Mouse (Mus musculus) adrenal gland, postnatal 36 days (tissue): ENCODE measurements around the gene Fam214b. TPM values are rescaled to one million over a fixed set of nuclear protein-coding genes. Genes with fewer than 3 reads are reported as not detected.

Experiments used
- DNase-seq, 2 experiments: peaks; one replicate each; pipeline ENCODE4 v3.0.0; 2021; ENCODE audit warnings: mixed read lengths in 1 of 2
- long read RNA-seq, 2 experiments: library from polyadenylated mRNA; stranded (forward); transcript quantifications; one replicate each; pipeline ENCODE4 v2.0.0; 2021; ENCODE audit warnings: borderline sequencing depth in 2 of 2
- total RNA-seq, 2 experiments: library from RNA; stranded (reverse); gene quantifications; 2 replicates each; pipeline ENCODE4 v1.2.3; 2021

The Fam214b gene
- 10 to 100 TPM; 44.0 to 57.2 TPM for total RNA-seq
- long read RNA-seq, experiment 1, transcript Fam214b-204 (9 exons, 3,280 nt) = major isoform, 12 of 33 reads
- long read RNA-seq, experiment 1, partial matches to known transcripts = 13 of 33 reads
- long read RNA-seq, experiment 1, other reads (novel, unspliced or antisense) = 4 of 33 reads
- long read RNA-seq, experiment 2, transcript Fam214b-204 (9 exons, 3,280 nt) = major isoform, 14 of 29 reads
- long read RNA-seq, experiment 2, transcript Fam214b-202 (9 exons, 3,107 nt) = minor isoform, 5 of 29 reads
- long read RNA-seq, experiment 2, partial matches to known transcripts = 3 of 29 reads
- long read RNA-seq, experiment 2, other reads (novel, unspliced or antisense) = 5 of 29 reads

DNA sequence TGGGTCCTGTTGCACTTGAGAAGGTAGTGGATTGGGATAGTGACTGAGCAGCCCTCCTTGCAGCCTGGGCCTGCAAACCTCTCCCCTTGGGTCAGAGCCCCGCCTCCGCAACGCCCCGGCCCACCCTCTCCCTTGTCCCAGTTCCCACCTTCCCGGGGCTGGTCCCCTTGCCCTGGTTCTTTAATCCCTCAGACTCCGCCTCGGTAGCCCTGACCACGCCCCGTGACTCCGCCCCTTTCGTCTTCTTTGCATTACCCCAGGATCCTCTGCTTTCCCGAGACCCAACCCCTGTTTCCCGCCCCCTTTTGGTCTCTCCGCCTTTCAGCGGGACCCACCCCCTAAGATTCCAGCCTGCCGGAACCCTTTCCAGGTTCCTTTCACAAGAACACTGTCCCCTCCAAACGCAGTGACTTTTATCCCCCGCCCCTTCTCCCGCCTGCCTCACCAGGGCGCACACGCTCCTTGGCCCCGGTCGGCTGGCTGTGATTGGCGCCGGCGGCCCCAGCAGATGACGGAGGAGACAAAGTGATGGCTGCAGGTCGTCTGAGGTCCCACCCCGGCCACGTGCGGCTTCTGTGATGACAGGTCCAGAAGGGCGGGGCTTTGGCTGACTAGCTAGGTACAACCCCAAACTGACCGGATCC, at the start of gene Fam214b:
Fam214b (minus strand) TSS at position 562 of the 644 bp plus-strand sequence.
- peak; percentile 100 for DNase-seq

DNA sequence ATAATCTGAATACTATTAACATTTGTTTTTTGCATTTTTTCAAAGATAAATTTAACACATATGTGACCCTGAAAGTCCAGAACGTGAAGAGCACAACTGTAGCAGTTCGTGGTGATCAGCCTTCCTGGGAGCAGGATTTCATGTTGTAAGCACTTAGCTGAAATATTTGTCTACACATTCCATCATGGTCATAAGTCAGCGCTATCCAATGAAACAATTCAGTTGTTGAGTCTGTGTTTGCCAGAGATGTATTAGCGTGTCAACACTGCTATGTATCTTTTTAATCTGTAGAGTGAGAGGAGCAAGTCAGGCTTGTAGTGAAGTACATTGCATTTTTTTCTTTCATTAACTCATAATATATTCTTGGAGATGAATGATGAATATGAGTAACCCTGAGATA, 45.2 kb upstream of the Fam214b start:
- DNase-seq = no peak

DNA sequence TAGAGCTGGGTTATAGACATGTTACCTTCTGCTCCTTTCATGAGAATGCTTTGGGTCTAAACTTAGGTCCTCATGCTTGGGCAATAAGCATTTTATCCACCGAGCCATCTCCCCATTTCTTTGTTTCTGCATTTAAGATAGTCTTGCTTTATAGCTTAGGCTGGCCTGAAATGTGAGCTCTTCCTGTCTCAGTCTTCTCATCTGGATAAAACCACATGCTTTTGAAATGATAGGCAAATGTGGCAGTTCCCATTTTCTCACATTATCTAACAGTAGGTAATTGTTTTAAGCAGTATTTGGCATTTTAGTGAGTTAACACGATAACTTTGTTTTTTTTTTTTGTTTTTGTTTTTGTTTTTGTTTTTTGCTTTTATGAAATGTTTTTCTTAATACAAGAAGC, 43.9 kb upstream of the Fam214b start:
- no peak for DNase-seq

DNA sequence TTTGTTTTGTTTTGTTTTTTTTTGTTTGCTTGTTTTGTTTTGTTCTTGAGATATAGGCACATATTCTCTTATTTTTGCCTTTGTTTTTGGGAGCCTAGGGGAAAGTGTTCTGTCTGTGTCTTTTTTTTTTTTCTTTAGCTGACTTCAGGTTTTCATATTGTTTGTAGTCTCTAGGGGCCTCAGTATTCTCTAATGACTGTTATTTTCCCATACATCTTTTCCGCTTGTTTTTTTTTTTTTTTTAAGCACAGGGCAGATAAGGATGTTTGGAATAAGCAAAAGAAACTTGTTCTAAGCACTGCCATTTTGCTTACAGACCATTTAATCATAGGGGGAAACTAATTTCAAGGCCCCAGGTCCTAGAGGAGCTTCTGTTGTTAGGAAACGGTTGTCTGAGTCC, 36.4 kb upstream of the Fam214b start:
- no peak for DNase-seq

DNA sequence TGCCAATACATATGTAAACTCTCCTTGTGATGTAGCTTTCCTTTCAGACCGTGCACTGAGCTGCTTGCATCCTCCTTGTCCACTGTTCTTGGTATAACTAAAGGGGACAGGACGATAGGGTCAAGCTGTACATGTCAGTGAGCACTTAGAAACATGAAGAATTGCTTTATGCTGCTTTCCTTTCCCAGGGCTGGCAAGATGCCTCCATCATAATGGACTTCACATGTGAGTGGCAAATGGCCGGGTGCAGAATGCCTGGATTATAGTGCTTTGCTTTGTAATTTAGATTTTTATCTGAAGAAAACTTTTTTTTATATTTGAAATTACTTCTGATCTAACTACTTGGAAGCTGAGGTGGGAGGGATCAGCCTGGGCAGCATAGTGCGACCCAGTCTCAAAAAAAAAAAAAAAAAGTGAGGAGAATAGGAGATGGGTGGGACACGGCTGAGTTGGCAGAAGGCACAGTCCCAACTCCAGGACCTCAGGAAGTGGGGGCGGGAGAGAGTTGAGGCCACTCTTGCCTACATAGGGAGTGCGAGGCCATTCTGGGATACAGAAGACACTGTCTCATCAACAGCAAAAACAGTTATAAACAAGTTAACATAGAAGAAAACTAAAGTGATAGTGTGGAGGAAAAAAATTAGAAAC, 32.2 kb upstream of the Fam214b start:
- peak in 1 of 2 experiments; percentile 37 for DNase-seq

DNA sequence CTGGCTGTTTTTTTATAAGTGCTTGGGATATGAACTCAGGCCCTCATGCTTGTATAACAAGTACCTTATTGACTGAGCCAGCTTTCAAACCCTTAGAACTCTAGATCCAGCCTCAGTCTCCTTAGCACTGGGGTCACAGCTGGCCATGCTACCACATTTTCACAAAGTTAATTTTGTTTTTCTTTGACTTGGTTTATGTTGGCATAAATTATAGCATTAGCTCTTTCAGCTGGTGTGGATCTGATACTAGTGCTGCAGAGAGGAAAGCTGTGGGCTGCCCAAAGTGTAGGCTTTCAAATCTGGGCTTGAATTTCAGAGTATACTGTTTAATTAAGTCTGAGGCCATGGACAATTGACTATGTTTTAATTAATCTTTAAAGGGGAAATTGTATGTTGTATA, 28.9 kb upstream of the Fam214b start:
- no peak for DNase-seq

DNA sequence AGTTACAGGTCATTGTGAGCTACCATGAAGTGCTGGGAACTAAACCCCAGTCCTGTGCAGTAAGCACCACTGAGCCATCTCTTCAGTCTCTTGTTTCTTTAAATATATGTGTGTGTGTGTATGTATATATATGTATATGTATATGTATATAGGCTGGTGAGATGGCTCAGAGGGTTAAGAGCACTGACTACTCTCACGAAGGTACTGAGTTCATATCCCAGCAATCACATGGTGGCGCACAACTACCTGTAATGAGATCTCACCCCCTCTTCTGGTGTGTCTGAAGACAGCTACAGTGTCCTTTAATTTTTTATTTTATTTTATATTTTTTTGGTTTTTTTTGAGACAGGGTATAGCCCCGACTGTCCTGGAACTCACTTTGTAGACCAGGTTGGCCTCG, 19.5 kb upstream of the Fam214b start:
- no peak for DNase-seq

DNA sequence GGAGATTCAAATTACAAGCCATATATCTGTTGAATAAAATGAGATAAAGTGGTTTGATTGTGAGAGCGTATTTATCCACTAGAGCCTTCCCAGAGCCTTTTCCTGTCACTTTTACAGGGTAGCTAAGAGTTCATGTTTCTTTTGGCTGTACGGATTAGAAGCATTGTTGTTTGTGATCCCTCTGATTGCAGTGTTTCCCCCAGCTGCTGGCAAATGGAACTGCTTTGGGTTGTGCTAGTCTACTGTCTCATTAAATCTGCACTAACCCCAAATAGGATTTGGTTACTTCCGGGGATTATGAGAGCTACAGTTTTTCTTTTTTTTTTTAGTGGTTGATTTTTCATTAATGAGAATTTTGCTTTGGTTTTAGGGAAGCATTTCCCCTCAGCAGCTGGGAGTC, 14.3 kb upstream of the Fam214b start:
- DNase-seq = no peak

DNA sequence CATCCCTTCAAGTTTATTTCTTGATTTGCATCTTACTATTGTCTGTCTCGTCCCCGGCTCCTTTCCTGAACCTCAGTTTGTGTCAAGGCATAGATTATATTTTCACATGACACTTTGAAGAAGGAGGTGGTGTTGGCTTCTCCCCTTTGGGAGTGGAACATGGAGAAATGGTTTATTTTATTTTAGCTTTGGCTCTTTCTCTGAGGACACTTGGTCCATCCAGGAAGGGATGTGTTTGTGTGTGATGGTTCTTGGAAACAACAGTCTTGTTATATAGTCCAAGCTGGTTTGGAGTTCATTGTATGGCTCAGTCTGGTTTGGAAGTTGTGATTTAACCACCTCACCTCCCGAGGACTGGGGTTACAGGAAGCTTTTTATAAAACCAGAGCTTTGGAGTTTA, 13.7 kb upstream of the Fam214b start:
- no peak for DNase-seq

DNA sequence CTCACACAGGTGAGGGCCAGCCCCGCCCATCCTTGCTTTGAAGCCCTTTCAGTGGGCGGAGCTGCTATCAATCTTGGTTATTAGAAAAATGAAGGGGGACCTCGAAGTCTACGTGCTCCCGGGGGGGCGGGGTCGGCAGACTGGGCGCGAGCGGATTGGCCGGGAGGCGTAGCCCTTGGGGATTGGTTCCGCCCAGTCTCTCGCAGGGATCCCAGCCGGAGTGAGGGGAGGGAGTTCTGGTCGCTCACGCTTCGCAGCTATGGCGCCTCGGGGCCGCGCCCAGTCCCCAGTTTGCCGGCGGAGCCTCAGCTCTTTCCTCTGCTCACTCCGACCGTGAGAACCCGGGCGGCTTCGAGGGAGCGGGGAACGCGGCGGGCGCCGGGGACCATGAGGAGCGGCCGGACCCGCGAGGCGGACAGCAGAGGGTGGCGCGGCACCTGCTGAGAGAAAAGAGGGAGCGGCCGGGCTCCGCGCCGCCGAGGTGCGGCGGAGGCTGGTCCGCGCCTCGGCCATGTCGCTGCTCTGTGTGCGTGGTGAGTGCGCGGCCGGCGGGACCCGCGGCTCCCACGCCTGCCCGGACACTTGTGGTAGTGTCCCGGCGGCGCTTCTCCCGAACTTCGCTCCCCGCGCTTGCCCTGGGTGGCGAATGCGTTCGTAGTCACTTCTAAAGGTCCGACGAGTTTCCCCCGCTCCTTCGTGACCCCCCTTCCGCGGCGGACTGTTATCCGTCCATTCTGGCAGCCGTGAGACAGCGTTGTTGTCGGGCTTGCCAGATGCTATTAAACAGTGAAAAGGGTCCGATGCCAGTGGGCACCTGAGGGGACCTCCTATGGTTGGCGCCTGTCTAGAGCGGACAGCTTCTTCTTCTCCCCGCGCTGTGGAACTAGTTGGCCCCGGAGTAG, 13.0 kb upstream of the Fam214b start, which contains the start of gene Unc13b:
Unc13b (plus strand) TSS at position 201 of the 902 bp plus-strand sequence.
- DNase-seq = peak; percentile 97 to 98

DNA sequence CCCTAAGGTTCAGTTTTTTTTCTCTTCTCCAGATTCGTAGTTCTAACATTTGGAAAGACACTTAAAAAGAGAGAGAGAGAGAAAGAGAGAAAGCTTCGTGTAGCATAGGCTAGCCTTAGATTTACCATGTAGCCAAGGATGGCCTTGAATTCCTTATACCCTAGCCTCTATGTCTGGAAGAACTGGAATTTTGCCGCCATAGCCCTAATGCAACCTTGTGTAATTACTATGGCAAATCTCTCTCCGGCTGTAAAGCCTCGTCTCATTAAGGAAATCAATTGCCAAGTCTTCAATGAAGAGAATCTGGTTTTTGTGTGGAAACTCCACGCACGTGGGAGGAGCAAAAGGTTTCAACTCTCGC, 12.4 kb upstream of the Fam214b start:
- DNase-seq = no peak

DNA sequence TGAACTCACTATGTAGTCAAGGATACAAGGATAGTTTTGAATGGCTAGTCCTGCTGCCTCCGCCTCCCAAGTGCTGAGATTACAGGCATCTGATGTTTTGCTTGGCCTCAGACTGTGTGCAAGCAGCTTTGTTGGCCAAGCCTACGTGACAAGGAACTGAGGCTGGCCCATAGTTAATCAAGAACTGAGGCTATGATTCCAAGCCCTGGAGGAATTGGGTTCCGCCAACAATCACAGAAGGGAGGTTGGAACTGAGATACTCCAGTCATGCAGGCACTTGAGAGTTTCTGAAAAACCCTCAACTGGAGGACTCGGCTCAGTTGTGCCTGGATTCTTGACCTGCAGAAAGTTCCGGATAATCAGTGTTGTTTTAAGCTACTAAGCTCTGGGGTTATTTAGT, 11.6 kb upstream of the Fam214b start:
- DNase-seq = no peak

DNA sequence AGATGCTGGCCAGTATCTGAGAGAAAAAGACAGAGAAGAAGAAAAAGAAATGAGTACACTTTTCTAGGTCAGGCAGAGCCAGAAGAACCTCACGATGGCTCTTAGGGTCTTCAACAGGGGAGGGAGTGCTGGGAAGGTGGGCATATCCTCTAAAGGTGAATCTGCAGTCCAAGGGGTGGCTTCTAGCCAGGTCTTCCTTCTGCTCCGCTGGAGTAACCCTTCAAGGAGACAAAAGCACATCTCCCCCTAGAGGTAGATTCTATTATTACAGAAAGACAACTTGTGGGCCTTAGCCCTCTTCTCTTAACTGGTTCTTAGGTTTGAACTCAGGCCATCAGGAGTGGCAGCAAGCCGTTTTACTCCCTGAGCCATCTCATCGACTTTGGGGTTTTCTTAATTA, 6.6 kb upstream of the Fam214b start:
- DNase-seq = peak in 1 of 2 experiments; percentile 52

DNA sequence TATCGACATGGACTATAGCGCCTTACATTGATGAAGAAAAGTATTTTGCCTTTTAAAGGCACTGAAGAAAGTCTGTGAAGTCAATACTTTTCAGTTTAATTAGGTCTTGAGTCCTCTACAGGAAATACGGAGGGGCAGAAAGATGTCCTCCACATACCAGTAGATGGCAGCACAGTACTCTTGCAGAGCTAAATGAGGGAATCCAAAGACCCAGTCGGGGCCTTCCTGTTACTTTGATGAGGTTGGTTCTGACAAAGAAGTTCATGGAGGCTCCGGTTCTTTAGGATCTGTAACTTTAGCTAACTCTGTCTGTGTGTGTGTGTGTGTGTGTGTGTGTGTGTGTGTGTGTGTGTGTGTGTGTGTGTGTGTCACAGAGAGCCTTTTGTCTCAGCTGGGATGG, 1.2 kb upstream of the Fam214b start:
- peak; percentile 61 to 80 for DNase-seq

DNA sequence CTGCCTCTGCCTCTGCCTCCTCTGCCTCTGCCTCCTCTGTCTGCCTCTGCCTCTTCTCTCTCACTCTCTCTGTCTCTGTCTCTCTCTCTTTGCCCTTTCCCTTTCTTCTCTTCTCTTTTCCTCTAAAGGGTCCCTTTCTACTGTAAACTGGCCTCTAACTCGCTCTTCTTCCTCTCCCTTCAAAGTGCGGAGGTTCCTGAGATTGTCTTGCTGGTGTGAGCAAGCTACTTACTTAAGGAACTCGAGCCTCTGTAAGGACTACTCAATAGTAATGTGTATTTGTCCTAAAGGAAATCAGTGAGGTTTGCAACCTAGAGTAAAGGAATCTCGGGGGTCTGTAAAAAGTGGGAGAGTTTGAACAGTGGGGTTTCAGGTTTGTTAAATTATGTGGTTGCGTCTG, 587 bp upstream of the Fam214b start:
- no peak for DNase-seq

DNA sequence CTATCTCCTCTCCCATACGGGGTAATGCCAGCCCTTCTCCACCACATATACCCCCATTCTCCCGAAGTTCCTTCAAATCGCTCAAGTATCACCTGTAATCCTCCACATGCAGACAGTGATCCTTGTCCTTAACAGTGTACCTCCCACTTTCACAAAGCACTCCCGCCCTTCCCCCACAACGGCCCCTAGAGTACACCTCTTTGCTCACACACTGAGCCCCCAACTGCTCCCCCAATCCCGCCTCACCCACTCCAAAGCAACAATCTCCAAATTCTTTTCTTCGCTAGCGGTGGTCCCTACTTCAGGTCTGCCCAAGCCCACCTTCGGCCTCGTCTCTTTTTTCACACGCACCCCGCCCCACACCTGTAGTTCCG, 748 bp downstream of the Fam214b start:
- peak in 1 of 2 experiments; percentile 20 for DNase-seq

DNA sequence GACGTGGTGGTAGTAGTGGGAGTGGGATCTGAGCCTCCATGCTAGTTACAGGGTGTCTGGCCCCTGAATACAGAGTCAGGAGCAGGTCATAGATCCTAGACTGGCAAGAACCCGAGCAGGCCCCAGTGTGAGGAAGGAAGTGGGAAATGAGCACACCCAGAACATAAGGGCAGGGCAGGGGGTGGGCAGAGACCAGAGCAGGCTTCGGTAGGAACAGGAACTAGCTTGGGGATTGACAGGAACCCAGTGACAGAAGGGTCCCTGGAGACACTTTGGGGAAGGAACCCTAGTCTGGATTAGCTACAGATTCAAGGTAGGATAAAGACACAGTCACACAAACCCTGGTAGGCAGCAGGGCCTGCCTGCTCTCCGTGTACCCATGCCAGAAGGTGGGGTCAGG, 1.3 kb downstream of the Fam214b start:
- DNase-seq = peak in 1 of 2 experiments; percentile 47

DNA sequence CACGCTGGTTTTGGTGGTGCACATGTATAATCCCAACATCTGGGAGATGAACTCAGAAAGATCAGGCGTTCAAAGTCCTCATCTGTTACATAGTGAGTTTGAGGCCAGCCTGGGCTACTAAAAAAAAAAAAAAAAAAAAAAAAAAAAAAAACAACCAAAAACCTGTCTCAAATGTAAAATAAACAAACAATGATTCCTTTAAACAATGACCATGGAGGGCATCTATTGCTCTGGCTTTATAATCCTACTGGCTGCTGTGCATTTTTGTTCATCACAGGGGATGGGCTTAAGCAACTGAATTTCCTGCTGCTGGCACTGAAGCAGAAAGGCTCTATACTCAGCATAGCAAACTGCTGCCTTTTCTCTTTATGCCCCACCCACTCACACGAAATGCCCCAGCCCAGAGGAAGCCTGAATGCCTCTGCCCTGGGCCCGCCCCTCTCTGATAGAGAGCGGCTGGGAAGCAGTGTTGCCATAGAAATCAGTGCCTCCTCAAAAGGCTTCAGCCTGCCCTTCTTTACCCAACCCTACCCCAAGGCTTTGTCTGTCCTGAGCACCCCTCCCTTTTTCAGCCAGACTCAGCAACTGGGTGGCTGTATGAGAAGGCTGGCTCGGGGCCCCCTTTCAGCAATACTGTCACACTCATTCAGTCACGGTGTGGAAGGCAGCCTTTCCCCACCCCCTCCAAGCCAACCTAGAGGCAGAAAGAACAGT, 2.2 kb downstream of the Fam214b start:
- peak; percentile 75 to 82 for DNase-seq

DNA sequence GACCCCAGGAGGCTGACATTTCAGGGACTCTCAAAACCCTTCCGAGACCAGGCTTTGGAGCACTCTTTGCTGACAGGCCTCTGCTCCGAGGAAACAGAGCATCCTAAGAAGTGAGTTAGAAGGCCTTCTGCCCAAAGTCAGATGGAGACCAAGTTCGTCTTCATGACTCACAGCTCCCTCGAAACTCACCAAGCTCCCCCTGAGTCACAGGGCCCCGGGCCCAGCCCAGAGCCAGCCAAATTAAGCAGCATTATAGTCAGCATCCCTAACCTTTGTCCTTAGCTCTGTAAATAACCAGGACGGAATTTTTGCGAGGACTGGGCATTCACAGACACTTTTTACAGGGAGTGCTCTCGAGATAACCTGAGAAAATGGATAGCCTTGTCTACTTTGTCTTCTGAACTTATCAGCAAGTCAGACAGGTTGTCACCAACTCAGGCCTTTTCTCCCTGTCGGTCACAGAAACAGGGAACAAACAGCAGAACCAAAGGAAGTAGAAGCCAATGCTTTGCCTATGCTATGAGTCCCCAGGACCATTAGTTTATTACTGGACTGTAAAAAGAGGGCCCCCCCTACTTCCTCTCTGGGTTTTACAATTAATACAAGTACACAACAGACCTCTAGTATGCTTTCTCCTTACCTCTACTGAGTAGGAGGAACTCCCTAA, 5.0 kb downstream of the Fam214b start:
- DNase-seq = peak; percentile 57 to 73

DNA sequence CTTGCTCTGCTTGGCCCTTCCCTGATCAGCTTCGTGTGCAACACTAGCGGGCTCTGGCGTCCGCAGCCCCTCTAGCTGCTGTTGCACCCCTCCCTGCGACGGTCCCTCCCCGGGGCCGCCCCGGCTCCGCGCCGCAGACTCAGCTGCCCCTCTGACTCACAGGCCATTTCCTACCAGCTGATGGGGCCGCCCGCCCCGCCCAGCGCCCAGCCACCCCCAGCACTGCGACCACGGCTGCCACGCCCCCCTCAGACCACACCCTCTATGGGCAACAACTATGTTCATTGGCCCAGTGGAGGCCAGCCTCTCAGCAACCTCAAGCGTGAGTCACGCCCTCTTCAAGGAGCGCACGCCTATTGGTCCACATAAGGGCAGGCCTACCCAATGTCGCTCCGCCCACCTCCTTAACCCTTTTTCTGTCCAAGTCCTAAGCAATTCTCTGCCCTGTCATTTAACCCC, 5.9 kb downstream of the Fam214b start:
- peak; percentile 99 for DNase-seq

DNA sequence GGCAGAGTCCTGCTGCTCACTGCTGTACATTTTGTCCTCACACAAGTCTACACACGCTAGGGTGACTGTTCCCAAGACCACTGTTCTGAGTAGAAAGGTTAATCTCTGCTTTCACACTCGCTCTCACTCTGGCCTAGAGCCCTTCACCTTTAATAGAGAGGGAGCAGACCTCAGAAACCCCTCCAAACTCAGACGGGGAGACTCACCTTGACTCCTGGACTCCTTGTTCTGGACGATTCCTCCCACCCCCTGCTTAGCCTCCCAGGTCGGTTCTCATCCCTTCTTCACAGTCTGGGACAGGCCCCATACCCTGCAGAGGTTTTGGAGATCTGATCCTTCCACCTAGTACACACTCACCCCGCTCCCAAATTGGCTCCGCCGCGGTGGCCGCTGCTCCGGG, 6.4 kb downstream of the Fam214b start:
- DNase-seq = no peak
